Mouse (Mus musculus) testis, adult 2 months (tissue): ENCODE measurements at regions not wholly inside any gene's neighbourhood (a gene's known extent, or its start where the extent isn't known, plus 50 kb on each side); places are given as distances from the start of the nearest gene placed in this dataset.
A peak's percentile ranks its signal among the peaks of the same experiment; 100 is the strongest.

Source experiments
- H3K27ac ChIP-seq: fragments of 200-500 bp; 2 replicates; pipeline ENCODE4 v1.5.1; 2012; ENCODE audit warnings: low read depth, low read length; ENCODE audit not compliant: control insufficient read depth, insufficient read depth
- H3K27me3 ChIP-seq: fragments of 200-500 bp; 2 replicates; pipeline ENCODE4 v1.6.1; 2012; ENCODE audit warnings: mild to moderate bottlenecking, low read length, moderate library complexity; ENCODE audit not compliant: control insufficient read depth, insufficient read depth
- H3K36me3 ChIP-seq: fragments of 200-500 bp; 2 replicates; pipeline ENCODE4 v1.6.1; 2012; ENCODE audit warnings: mild to moderate bottlenecking, low read length; ENCODE audit not compliant: control insufficient read depth, insufficient read depth
- H3K4me1 ChIP-seq: fragments of 200-500 bp; 2 replicates; pipeline ENCODE4 v1.6.1; 2012; ENCODE audit warnings: low read length; ENCODE audit not compliant: control insufficient read depth, insufficient read depth
- H3K4me3 ChIP-seq: fragments of 200-500 bp; 2 replicates; pipeline ENCODE4 v1.5.1; 2012; ENCODE audit warnings: low read depth, mild to moderate bottlenecking, low read length, moderate library complexity, mixed read lengths; ENCODE audit not compliant: control insufficient read depth
- CTCF ChIP-seq: fragments of 200-500 bp; IDR thresholded peaks from 2 replicates; pipeline ENCODE4 v1.5.1; 2012; ENCODE audit warnings: low read depth, mild to moderate bottlenecking, inconsistent platforms, low read length, moderate library complexity; ENCODE audit not compliant: control insufficient read depth, insufficient read depth, insufficient replicate concordance
- POLR2A ChIP-seq: fragments of 200-500 bp; IDR thresholded peaks from 2 replicates; pipeline ENCODE4 v1.6.1; 2012; ENCODE audit warnings: low read depth, mild to moderate bottlenecking, inconsistent platforms, low read length, moderate library complexity; ENCODE audit not compliant: control insufficient read depth

- Histone ChIP-seq H3K27me3 (no peaks in the 10 kb centered on the region), H3K27ac (no peak overlapping the region), H3K36me3 (no peaks in the 10 kb centered on the region), H3K4me1 (peaks cover 3% of the 10 kb centered on the region; the same call in 1 of the 2 replicates), H3K4me3 (no peak overlapping the region)
- TF ChIP-seq CTCF: peak; percentile 44; the same call in 1 of the 2 replicates
- no peak for TF ChIP-seq POLR2A
These were observed 136.2 kb upstream of the Syt6 start for GRCm38 (mm10) chr3:103438791-103439354.

GRCm38 (mm10) chr3:103443247-103443646, 131.8 kb upstream of the Syt6 start:
- Histone ChIP-seq H3K4me1 (peaks cover 3% of the 10 kb centered on the region; the same call in 1 of the 2 replicates), H3K4me3 (no peak overlapping the region), H3K36me3 (no peaks in the 10 kb centered on the region), H3K27me3 (no peaks in the 10 kb centered on the region), H3K27ac (no peak overlapping the region)
- no peak for TF ChIP-seq POLR2A
- TF ChIP-seq CTCF: no peak

- Histone ChIP-seq H3K4me3 (no peak overlapping the region), H3K27me3 (no peaks in the 10 kb centered on the region), H3K4me1 (no peaks in the 10 kb centered on the region), H3K27ac (no peak overlapping the region), H3K36me3 (no peaks in the 10 kb centered on the region)
- no peak for TF ChIP-seq POLR2A
- no peak for TF ChIP-seq CTCF
These were observed 129.2 kb upstream of the Syt6 start for GRCm38 (mm10) chr3:103445852-103446251.

GRCm38 (mm10) chr3:103449851-103450250, 125.2 kb upstream of the Syt6 start:
- H3K4me1 ChIP-seq: no peaks in the 10 kb centered on the region
- TF ChIP-seq CTCF (no peak), POLR2A (no peak)
- H3K27ac ChIP-seq: no peak overlapping the region
- no peak overlapping the region for H3K4me3 ChIP-seq
- no peaks in the 10 kb centered on the region for H3K27me3 ChIP-seq
- no peaks in the 10 kb centered on the region for H3K36me3 ChIP-seq

- TF ChIP-seq POLR2A (no peak), CTCF (no peak)
- Histone ChIP-seq H3K36me3 (no peaks in the 10 kb centered on the region), H3K27ac (no peak overlapping the region), H3K4me1 (no peaks in the 10 kb centered on the region), H3K4me3 (no peak overlapping the region), H3K27me3 (no peaks in the 10 kb centered on the region)
These were observed 123.1 kb upstream of the Syt6 start for GRCm38 (mm10) chr3:103451971-103452370.

- H3K4me1 ChIP-seq: no peaks in the 10 kb centered on the region
- no peak overlapping the region for H3K4me3 ChIP-seq
- no peaks in the 10 kb centered on the region for H3K36me3 ChIP-seq
- TF ChIP-seq POLR2A (no peak), CTCF (no peak)
- no peak overlapping the region for H3K27ac ChIP-seq
- H3K27me3 ChIP-seq: no peaks in the 10 kb centered on the region
These were observed 111.3 kb upstream of the Syt6 start for GRCm38 (mm10) chr3:103463760-103464159.

- Histone ChIP-seq H3K27ac (no peak overlapping the region), H3K4me1 (no peaks in the 10 kb centered on the region), H3K36me3 (no peaks in the 10 kb centered on the region), H3K4me3 (no peak overlapping the region), H3K27me3 (no peaks in the 10 kb centered on the region)
- TF ChIP-seq POLR2A (no peak), CTCF (no peak)
These were observed 110.8 kb upstream of the Syt6 start for GRCm38 (mm10) chr3:103464181-103464580.

- H3K27me3 ChIP-seq: no peaks in the 10 kb centered on the region
- no peaks in the 10 kb centered on the region for H3K4me1 ChIP-seq
- no peaks in the 10 kb centered on the region for H3K36me3 ChIP-seq
- TF ChIP-seq POLR2A: no peak
- no peak for TF ChIP-seq CTCF
- no peak overlapping the region for H3K4me3 ChIP-seq
- H3K27ac ChIP-seq: no peak overlapping the region
These were observed 110.3 kb upstream of the Syt6 start for GRCm38 (mm10) chr3:103464729-103465128.
